Mouse (Mus musculus) cerebellum, adult 2 months (tissue): ENCODE measurements around the gene Pgm2.

Experiments
- CTCF ChIP-seq: fragments of 200-500 bp; IDR thresholded peaks from 2 replicates; pipeline ENCODE4 v1.5.1; 2011; ENCODE audit warnings: low read depth, mild to moderate bottlenecking, control low read depth, low read length, moderate library complexity, borderline replicate concordance; ENCODE audit not compliant: insufficient read depth
- POLR2A ChIP-seq: fragments of 200-500 bp; IDR thresholded peaks from 2 replicates; pipeline ENCODE4 v1.6.1; 2011; ENCODE audit warnings: low read length, control low read depth, borderline replicate concordance; ENCODE audit not compliant: insufficient read depth

DNA sequence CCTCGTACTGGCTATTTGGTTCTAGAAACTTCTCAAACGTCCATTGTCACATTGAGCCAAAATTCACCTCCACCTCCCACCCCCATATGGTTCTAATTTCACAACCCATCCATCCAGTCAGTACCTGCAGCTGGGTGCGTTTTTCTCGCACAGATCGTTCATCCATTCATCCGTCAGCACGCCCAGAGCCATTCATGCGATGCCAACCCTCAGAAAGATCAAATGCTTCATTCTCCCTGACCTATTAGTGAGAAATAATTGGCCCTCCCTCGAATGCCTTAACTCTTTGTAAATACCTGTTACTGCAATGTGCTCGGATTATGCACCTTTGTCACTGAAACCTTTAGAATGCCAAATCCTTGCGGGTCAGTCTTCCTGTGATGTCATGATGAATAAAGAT, 45.8 kb upstream of the Pgm2 start:
- no peak for TF ChIP-seq CTCF
- no peak for TF ChIP-seq POLR2A
